Mouse (Mus musculus): ENCODE results near the gene Ltc4s.

DNA sequence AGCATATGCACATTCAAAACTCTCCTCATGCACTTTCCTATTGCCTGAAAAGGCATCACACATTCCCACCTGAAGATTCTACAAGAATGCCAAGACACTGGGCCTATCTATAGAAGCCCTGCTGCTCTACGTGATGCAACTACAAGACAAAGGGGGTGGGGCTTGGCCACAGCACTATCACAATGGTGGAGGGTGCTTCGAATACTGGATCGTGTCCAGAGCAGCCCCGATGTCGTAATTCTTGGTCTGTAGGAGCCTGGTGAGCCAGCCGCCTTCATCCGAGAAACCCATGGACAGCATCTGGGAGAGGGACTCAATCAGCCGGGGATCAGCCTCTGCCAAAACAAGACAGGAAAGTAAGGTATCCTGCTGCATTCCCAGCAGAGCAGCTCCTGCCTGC, 37.8 kb downstream of the Ltc4s start:
- TF ChIP-seq CTCF (IDR thresholded peaks at IDR 0.05; ENCODE audit: low read depth, low read length) (no peak), GATA2 (IDR thresholded peaks at IDR 0.05; ENCODE audit: borderline replicate concordance, low read depth, low read length) (no peak)
